Comparison of ENCODE assay signal across 8 mouse cellular contexts in the genomic region with DNA sequence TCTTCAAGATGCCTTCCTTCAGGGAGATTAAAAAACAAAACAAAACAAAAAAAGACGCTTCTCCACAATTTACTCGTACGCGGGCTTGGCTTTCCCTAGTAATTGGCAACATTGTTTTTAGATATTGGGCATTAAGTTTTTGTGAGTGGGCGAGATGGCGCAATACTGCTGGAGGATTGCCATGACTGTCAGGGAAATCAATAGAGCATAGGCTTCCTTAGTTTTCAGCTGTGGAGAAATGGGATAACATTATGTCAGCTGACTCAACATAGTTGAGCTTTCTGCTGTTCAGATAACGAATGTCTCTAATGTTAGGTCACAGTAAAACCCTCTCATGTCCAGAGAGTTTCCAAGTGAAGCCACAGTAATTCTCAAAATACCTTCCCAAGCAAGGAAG. TPM values are rescaled to one million over a fixed set of nuclear protein-coding genes. Genes with fewer than 3 reads are reported as not detected.
DNase-seq lines count a peak whose midpoint lies in the region; ATAC-seq lines count a peak whose summit lies in the region.

No protein-coding gene starts in this region.

- H3K4me2 ChIP-seq in intestine, embryonic 16.5 days (ENCODE audit: low read depth, low read length): peak overlapping the region; percentile 72
- H3K4me2 ChIP-seq in lung, embryonic 15.5 days: peak overlapping the region; percentile 61

- 34% methylated on average over 7 of the region's 7 CpGs for WGBS in intestine, embryonic 16.5 days
- 16% methylated on average over 7 of the region's 7 CpGs for WGBS in lung, embryonic 15.5 days

- peaks cover 12% of the 10 kb centered on the region for H3K4me1 ChIP-seq in intestine, embryonic 16.5 days (ENCODE audit: control insufficient read depth, insufficient read depth, low read length)
- peaks cover 4% of the 10 kb centered on the region; the same call in 1 of the 2 replicates for H3K4me1 ChIP-seq in lung, embryonic 15.5 days

- no peaks in the 10 kb centered on the region for H3K9me3 ChIP-seq in intestine, embryonic 16.5 days (ENCODE audit: control insufficient read depth, low read length)
- no peaks in the 10 kb centered on the region for H3K9me3 ChIP-seq in lung, embryonic 15.5 days

- no peaks in the 10 kb centered on the region for H3K27me3 ChIP-seq in intestine, embryonic 16.5 days (replicated peaks; ENCODE audit: control insufficient read depth, insufficient read depth, low read length)
- H3K27me3 ChIP-seq in lung, embryonic 15.5 days: no peaks in the 10 kb centered on the region

- ATAC-seq in intestine, embryonic 16.5 days: no peak
- ATAC-seq in lung, embryonic 15.5 days (ENCODE audit: borderline replicate concordance, extremely low read depth, low FRiP score, low TSS enrichment): no peak

- DNase-seq in cerebellum, adult 9-10 months: peak; percentile 56
- no peak for DNase-seq in cerebellum, adult 11-12 months
- DNase-seq in adrenal gland, adult 18-20 months (ENCODE audit: low spot score in 2 of 2): peak; percentile 66
- DNase-seq in gonadal fat pad, adult 2 months (ENCODE audit: low read depth): peak; percentile 33
- DNase-seq in ovary, adult 18-20 months (ENCODE audit: low spot score): no peak
- no peak for DNase-seq in left cerebral cortex, adult 11 months (ENCODE audit: low spot score)

- peaks cover 14% of the 10 kb centered on the region for H3K36me3 ChIP-seq in intestine, embryonic 16.5 days (ENCODE audit: control insufficient read depth, insufficient read depth, low read length)
- H3K36me3 ChIP-seq in lung, embryonic 15.5 days: peaks cover 31% of the 10 kb centered on the region

- H3K27ac ChIP-seq in intestine, embryonic 16.5 days (ENCODE audit: low read length): peak overlapping the region; percentile 93
- peak overlapping the region; percentile 76; the same call in 1 of the 2 replicates for H3K27ac ChIP-seq in lung, embryonic 15.5 days

- H3K9ac ChIP-seq in intestine, embryonic 16.5 days (ENCODE audit: low read depth, low read length): peak overlapping the region; percentile 84
- H3K9ac ChIP-seq in lung, embryonic 15.5 days: peak overlapping the region; percentile 81

- H3K4me3 ChIP-seq in intestine, embryonic 16.5 days (ENCODE audit: low read length): peak overlapping the region; percentile 81
- H3K4me3 ChIP-seq in lung, embryonic 15.5 days: peak overlapping the region; percentile 80

RNA-seq across cellular contexts. Expression of gene Iah1, which starts 0.7 kb away (rescaled TPM):
- total RNA-seq in adrenal gland, adult 18-20 months (2021): 10 to 100 TPM; 51.0 to 60.2 TPM
- polyA plus RNA-seq in gonadal fat pad, adult 2 months (2012; rRNA removed): 262 and 308 TPM in 2 replicates
- 82.5 and 92.3 TPM in 2 replicates for polyA plus RNA-seq in intestine, embryonic 16.5 days (2015; fragmentation: Nextera tagmentation; extraction: Ambion mirVana)
- 61.0 and 61.8 TPM in 2 replicates for polyA plus RNA-seq in lung, embryonic 15.5 days (2015; fragmentation: Nextera tagmentation; extraction: Ambion mirVana)

RNA-seq across cellular contexts. Expression of gene Itgb1bp1, which starts 30.8 kb away (rescaled TPM):
- total RNA-seq in adrenal gland, adult 18-20 months (2021): 10 to 100 TPM; 59.5 to 90.4 TPM
- 29.3 and 42.0 TPM in 2 replicates for polyA plus RNA-seq in gonadal fat pad, adult 2 months (2012; rRNA removed)
- polyA plus RNA-seq in intestine, embryonic 16.5 days (2015; fragmentation: Nextera tagmentation; extraction: Ambion mirVana): 40.1 and 42.5 TPM in 2 replicates
- 46.0 and 54.7 TPM in 2 replicates for polyA plus RNA-seq in lung, embryonic 15.5 days (2015; fragmentation: Nextera tagmentation; extraction: Ambion mirVana)

RNA-seq across cellular contexts. Expression of gene Cpsf3, which starts 31.7 kb away (rescaled TPM):
- total RNA-seq in adrenal gland, adult 18-20 months (2021): 10 to 100 TPM; 42.4 to 59.8 TPM
- polyA plus RNA-seq in gonadal fat pad, adult 2 months (2012; rRNA removed): 48.8 and 54.2 TPM in 2 replicates
- 94.2 and 105 TPM in 2 replicates for polyA plus RNA-seq in intestine, embryonic 16.5 days (2015; fragmentation: Nextera tagmentation; extraction: Ambion mirVana)
- 106 and 111 TPM in 2 replicates for polyA plus RNA-seq in lung, embryonic 15.5 days (2015; fragmentation: Nextera tagmentation; extraction: Ambion mirVana)

RNA-seq across cellular contexts. Expression of gene Adam17, which starts 56.6 kb away (rescaled TPM):
- total RNA-seq in adrenal gland, adult 18-20 months (2021): 10 to 100 TPM; 34.2 to 41.0 TPM
- polyA plus RNA-seq in gonadal fat pad, adult 2 months (2012; rRNA removed): 25.2 and 36.1 TPM in 2 replicates
- polyA plus RNA-seq in intestine, embryonic 16.5 days (2015; fragmentation: Nextera tagmentation; extraction: Ambion mirVana): 27.6 and 28.4 TPM in 2 replicates
- polyA plus RNA-seq in lung, embryonic 15.5 days (2015; fragmentation: Nextera tagmentation; extraction: Ambion mirVana): 46.6 and 51.1 TPM in 2 replicates

Comparison
In these comparisons a context has a peak if more than half of its experiments do, and no peak if none do; other contexts are left out.
1. DNase-seq: peak in cerebellum, adult 9-10 months (single experiment), adrenal gland, adult 18-20 months (2 of 2) and gonadal fat pad, adult 2 months (single experiment); none in cerebellum, adult 11-12 months (single experiment), ovary, adult 18-20 months (single experiment) and left cerebral cortex, adult 11 months (single experiment).